Mouse (Mus musculus): ENCODE measurements around the gene Myt1l.

Gene Myt1l

GRCm38 (mm10) chr12:29728294-29728693 lies 200.1 kb downstream of the Myt1l start:
- DNase-seq: no peak

GRCm38 (mm10) chr12:29740346-29741025 lies 212.3 kb downstream of the Myt1l start:
- no peak for DNase-seq

DNA sequence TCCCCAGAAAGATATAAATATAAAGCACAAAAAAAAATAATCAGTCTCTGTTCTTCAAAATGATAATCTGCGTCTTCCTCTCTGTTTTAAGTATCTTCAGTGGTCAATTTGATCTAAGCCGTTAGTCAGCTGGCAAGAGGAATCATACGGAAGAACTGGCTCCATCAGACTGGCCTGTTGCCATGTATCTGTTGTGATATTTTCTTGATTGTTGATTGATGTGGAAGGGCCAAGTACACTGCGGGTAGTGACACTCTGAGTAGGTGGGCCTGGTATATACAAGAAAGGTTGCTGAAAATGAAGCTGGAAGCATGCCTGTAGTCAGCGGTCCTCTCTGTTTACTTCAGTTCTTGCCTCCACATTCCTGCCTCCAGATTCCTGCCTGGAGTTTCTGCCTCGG lies 213.0 kb downstream of the Myt1l start:
- no peak for DNase-seq

- DNase-seq: no peak
These were observed 222.5 kb downstream of the Myt1l start for GRCm38 (mm10) chr12:29750604-29751128.

DNA sequence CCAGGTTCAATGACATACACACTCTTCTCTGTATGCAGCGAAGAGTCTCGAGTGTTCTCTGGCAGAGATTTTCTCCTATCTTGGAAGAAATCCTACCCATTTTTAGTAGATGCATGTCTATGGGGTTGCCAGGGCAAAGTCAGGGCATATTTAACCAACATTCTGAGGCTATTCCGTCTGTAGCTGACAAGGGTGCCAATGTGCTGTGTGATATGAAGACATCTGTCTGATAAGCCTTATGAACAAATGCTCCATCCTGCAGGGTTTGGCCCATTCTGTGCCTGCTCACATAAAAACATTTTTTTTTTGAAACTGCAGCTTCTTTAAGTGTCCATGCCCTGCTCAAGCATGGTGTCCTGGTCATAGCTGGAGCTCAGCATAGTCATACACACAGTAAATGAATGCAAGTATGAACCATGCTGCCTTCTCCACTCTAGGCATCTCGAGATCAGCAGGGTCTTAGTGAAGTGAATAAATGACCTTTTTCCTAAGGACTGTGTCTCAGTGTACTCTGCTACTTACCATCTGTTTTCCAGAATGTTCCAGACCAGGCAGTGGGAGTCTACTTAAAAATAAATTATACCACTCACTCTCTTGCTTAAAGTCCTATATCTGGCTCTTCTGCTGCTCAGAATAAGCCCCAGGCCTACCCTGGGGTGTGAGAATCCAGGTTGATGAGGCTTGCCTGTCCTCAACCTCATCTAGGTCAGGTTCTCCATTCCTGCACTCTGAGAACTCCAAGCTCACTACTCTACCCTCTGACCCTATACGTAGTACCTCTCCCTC lies 227.1 kb downstream of the Myt1l start:
- no peak for DNase-seq

GRCm38 (mm10) chr12:29755872-29756265 lies 227.7 kb downstream of the Myt1l start:
- DNase-seq: peak; percentile 25 to 56

DNA sequence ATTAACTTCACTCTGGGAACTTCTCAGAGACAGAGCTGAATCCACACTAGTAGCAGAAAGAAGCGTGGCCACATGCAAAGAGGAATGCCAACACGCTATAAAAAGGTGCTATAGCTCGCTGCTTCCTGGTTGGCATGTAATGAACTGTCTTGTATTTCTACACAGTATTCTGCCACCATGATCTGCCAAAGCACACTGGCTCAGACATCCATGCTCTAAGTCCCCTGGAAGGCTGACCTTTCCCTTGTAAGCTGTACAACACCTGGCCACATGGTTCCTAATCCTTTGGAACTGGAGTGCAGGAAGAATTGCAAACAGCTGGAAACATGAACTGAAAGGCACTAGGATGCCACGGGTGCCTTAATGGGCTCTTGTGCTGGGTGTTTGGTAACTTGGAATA lies 232.4 kb downstream of the Myt1l start:
- no peak for DNase-seq

- no peak for DNase-seq
These were observed 238.0 kb downstream of the Myt1l start for GRCm38 (mm10) chr12:29766158-29766557.

GRCm38 (mm10) chr12:29771791-29772190 lies 243.6 kb downstream of the Myt1l start:
- DNase-seq: no peak

- DNase-seq: no peak
These were observed 244.2 kb downstream of the Myt1l start for GRCm38 (mm10) chr12:29772401-29772800.

DNA sequence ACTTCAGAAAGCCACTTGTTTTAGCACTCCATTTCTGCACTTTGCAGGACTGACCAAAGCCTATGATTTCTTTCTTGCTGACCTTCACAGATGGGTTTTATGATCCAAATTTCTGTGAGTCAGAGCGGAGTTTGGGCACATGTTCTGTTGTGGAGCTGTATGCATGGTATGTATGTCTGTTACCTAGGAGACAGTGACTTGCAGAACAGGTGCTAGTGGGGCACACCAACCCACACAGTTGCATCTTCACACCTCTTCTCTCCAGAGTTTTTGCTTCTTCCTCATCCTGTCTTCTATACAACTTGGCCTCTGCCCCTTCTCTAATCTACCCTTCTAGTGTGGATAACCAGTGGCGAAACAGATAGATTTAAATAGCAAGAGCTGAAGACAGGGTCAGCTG lies 250.7 kb downstream of the Myt1l start:
- no peak for DNase-seq

- DNase-seq: no peak
These were observed 261.3 kb downstream of the Myt1l start for GRCm38 (mm10) chr12:29789319-29790050.

DNA sequence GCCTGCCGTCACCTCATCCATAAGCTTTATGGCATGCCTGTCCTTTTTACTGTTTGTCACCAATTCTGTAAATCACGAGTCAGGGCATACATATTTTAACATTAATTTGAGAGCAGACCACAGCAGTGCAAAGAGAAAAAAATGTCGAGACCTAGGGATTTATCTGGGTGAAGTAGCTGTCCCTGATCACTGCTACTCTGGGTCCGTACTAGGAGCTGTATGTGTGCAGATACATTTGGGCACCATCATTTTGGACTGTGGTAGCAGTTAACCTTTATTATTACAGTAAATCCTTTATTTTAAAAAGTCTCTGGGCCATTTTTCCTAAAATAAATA lies 261.8 kb downstream of the Myt1l start:
- DNase-seq: no peak

DNA sequence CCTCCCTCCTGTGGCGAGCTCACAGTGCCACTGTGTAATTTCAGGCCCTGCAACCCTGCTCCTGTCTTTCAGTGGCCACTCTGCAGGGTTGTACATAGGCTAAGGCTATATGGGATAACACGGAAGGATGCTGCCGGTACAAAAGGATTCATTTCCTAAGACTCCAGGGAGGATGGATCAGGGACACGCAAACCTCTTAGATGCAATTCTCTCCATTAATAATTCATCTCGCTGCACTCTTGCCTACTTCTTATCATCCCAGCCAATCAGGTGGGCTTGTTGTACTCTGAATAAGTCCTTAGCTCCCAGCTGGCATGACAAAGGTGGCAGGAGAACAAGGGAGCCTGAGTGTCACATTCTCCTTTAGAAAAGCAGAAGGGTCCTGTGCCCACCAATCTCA lies 264.8 kb downstream of the Myt1l start:
- no peak for DNase-seq

DNA sequence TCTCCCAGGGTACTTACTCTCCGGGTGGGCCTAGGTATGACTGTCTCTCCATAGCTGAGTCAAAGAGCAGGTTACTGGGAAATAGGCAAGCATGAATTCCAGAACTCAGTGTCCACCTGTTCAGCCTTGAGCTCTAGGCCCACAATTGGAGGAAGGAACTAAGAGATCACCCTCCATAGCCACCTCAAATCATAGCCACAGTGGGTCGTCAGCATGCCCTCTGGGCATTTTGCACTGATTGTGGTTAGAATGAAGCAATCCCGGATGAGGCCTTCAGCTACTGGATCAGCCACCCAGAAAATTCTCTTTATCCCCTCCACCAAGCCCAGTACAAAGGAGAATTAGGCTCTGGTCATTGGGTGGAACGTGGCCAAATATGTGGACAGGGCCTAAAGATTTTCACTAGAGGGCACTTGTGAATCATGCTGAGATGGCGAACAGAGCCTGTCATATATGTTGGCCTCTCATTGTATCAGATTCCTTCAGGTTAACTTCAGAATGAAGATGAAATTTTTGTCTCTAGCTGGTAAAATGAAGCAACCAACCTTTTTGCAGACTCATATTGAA lies 267.0 kb downstream of the Myt1l start:
- DNase-seq: peak in 1 of 2 experiments; percentile 10

- no peak for DNase-seq
These were observed 270.6 kb downstream of the Myt1l start for GRCm38 (mm10) chr12:29798595-29799391.

DNA sequence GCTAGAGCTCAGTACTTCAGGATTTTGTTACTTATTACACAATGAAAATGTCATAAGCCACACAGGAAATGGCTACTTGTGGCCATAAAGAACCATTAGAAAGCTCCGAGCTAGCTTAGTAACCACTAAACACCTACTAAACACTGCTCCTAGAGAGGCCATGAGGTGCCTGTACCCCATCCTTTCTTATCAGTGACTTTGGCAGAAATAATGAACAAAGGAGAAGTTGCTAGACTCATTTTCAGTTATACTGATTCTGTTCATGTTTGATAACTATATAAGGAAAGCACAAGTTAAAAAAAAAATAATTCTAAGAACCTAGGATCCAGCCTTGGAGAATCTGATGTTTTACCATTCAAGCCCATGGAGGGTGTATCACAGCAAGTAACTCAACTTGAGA lies 278.2 kb downstream of the Myt1l start:
- DNase-seq: no peak

- DNase-seq: no peak
These were observed 281.5 kb downstream of the Myt1l start for GRCm38 (mm10) chr12:29809569-29810185.

GRCm38 (mm10) chr12:29815466-29815865 lies 287.3 kb downstream of the Myt1l start:
- DNase-seq: no peak

DNA sequence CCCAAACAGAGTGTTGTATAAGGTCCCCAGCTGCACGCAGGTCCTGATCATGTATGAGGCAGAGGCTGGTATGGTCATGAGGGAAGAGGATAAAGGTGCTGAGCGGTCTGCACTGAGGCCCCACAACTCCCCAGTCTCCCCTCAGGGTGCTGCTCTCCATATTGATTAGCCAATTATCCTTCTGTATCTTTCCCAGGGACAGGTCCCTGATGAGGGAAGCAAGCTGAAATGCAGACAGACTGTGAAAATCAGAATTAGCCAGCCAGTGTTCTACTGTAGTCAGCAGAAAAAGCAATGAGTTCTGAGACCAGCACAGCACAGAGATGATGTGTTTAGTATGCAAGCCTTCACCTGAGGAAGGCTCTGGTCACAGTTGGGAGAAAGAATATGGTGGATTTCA lies 287.9 kb downstream of the Myt1l start:
- no peak for DNase-seq

GRCm38 (mm10) chr12:29816761-29817160 lies 288.6 kb downstream of the Myt1l start:
- peak in 1 of 2 experiments; percentile 43 for DNase-seq

- DNase-seq: no peak
These were observed 294.0 kb downstream of the Myt1l start for GRCm38 (mm10) chr12:29822216-29822615.
